Mouse (Mus musculus): Measurements from ENCODE around the gene Ssc5d.

- TF ChIP-seq POLR2A (IDR thresholded peaks at IDR 0.05; ENCODE audit: control insufficient read depth, extremely low read depth, insufficient read depth, low read length, poor library complexity) (no peak), CTCF (IDR thresholded peaks at IDR 0.05; ENCODE audit: borderline replicate concordance, control insufficient read depth, extremely low read depth, insufficient read depth, low read length, poor library complexity) (no peak)
These were observed 3.6 kb upstream of the Ssc5d start, which contains the start of gene Nat14 for GRCm38 (mm10) chr7:4921824-4922482.

Data from thymus, adult 2 months (tissue).